Mouse (Mus musculus) forebrain, embryonic 14.5 days (tissue): ENCODE results near the gene Znfx1. TPM values are rescaled to one million over a fixed set of nuclear protein-coding genes. Genes with fewer than 3 reads are reported as not detected.

Source experiments
- ATAC-seq: fragments of 200-750 bp; cut with Nextera tagmentation; 2 replicates; pipeline ENCODE4 v1.8.0; 2017; ENCODE audit warnings: mild to moderate bottlenecking, moderate library complexity
- DNase-seq: peaks from one replicate; pipeline ENCODE4 v3.0.0-alpha.2; 2015; ENCODE audit warnings: low spot score
- H3K27ac ChIP-seq: fragments of 300-500 bp; sonication (generic); 2 replicates; pipeline ENCODE4 v1.5.1; 2014; ENCODE audit warnings: low read depth, mild to moderate bottlenecking, control low read depth, low read length, moderate library complexity
- H3K27me3 ChIP-seq: fragments of 300-500 bp; sonication (generic); replicated peaks from 2 replicates; pipeline ENCODE4 v1.6.1; 2014; ENCODE audit warnings: low read length, control low read depth, mixed read lengths; ENCODE audit not compliant: control insufficient read depth, insufficient read depth
- H3K36me3 ChIP-seq: fragments of 300-500 bp; sonication (generic); 2 replicates; pipeline ENCODE4 v1.6.1; 2014; ENCODE audit warnings: low read length, control low read depth; ENCODE audit not compliant: control insufficient read depth, insufficient read depth
- H3K4me1 ChIP-seq: fragments of 300-500 bp; sonication (generic); 2 replicates; pipeline ENCODE4 v1.6.1; 2014; ENCODE audit warnings: antibody characterized with exemption, low read length, control low read depth; ENCODE audit not compliant: control insufficient read depth, insufficient read depth
- H3K4me2 ChIP-seq: fragments of 300-500 bp; sonication (generic); 2 replicates; pipeline ENCODE4 v1.6.1; 2014; ENCODE audit warnings: mild to moderate bottlenecking, control low read depth, low read length
- H3K4me3 ChIP-seq: fragments of 300-500 bp; sonication (generic); 2 replicates; pipeline ENCODE4 v1.5.1; 2014; ENCODE audit warnings: low read depth, low read length, control low read depth
- H3K9ac ChIP-seq: fragments of 300-500 bp; sonication (generic); 2 replicates; pipeline ENCODE4 v1.6.1; 2014; ENCODE audit warnings: mild to moderate bottlenecking, low read length, control low read depth, moderate library complexity
- H3K9me3 ChIP-seq: fragments of 300-500 bp; sonication (generic); replicated peaks from 2 replicates; pipeline ENCODE4 v1.6.1; 2016; ENCODE audit warnings: low read length, control low read depth, mixed read lengths; ENCODE audit not compliant: control insufficient read depth
- WGBS: fragments of 180-500 bp; shearing (Covaris S2); extraction: QIAGEN DNeasy Blood & Tissue Kit; methylation state at CpG from one replicate; pipeline ENCODE4 v1.1.7; 2014; 5-methylcytosine and 5-hydroxymethylcytosine counted together
- polyA plus RNA-seq: library from polyadenylated mRNA; unstranded; fragments of >200 nt; fragmentation: Nextera tagmentation; extraction: Ambion mirVana; gene quantifications from 2 replicates; pipeline ENCODE4 v1.2.1, GENCODE M21; 2014

Znfx1 gene
- polyA plus RNA-seq, 1 experiment from 2014 or later = 4.9 TPM

GRCm38 (mm10) chr2:167066528-167067516 is 4.0 kb upstream of the Znfx1 start:
- no peak overlapping the region for H3K9ac ChIP-seq
- no peaks in the 10 kb centered on the region for H3K27me3 ChIP-seq
- H3K4me1 ChIP-seq = peaks cover 14% of the 10 kb centered on the region
- H3K27ac ChIP-seq = no peak overlapping the region
- peaks cover 23% of the 10 kb centered on the region for H3K36me3 ChIP-seq
- H3K4me3 ChIP-seq = no peak overlapping the region
- no peaks in the 10 kb centered on the region for H3K9me3 ChIP-seq
- ATAC-seq = no peak
- DNase-seq = no peak
- no peak overlapping the region for H3K4me2 ChIP-seq
- WGBS = 27% methylated on average over 6 of the region's 6 CpGs

- Histone ChIP-seq H3K4me3 (no peak overlapping the region), H3K27ac (no peak overlapping the region), H3K4me1 (peaks cover 20% of the 10 kb centered on the region), H3K4me2 (no peak overlapping the region), H3K9me3 (no peaks in the 10 kb centered on the region), H3K36me3 (peaks cover 23% of the 10 kb centered on the region), H3K27me3 (no peaks in the 10 kb centered on the region), H3K9ac (no peak overlapping the region; the same call in 1 of the 2 replicates)
- no peak for ATAC-seq
- 57% methylated on average over 1 of the region's 1 CpGs for WGBS
- no peak for DNase-seq
These were observed 3.2 kb upstream of the Znfx1 start for GRCm38 (mm10) chr2:167066031-167066430.

GRCm38 (mm10) chr2:167064601-167065295 is 1.9 kb upstream of the Znfx1 start:
- peaks cover 23% of the 10 kb centered on the region for H3K36me3 ChIP-seq
- H3K4me1 ChIP-seq = peaks cover 18% of the 10 kb centered on the region
- H3K27ac ChIP-seq = peak overlapping the region; percentile 5; the same call in 1 of the 2 replicates
- peak overlapping the region; percentile 47 for H3K4me3 ChIP-seq
- H3K27me3 ChIP-seq = no peaks in the 10 kb centered on the region
- peak overlapping the region; percentile 92 for H3K9ac ChIP-seq
- peak overlapping the region; percentile 74 for H3K4me2 ChIP-seq
- no peaks in the 10 kb centered on the region for H3K9me3 ChIP-seq
- DNase-seq (no peak), ATAC-seq (no peak)
- 19% methylated on average over 9 of the region's 9 CpGs for WGBS

GRCm38 (mm10) chr2:167063906-167064496 is 1.2 kb upstream of the Znfx1 start:
- Histone ChIP-seq H3K4me2 (peak overlapping the region; percentile 74), H3K27me3 (no peaks in the 10 kb centered on the region), H3K9ac (peak overlapping the region; percentile 92), H3K4me3 (peak overlapping the region; percentile 47), H3K9me3 (no peaks in the 10 kb centered on the region), H3K36me3 (peaks cover 23% of the 10 kb centered on the region), H3K27ac (peak overlapping the region; percentile 90), H3K4me1 (peaks cover 18% of the 10 kb centered on the region)
- WGBS = 1% methylated on average over 7 of the region's 7 CpGs
- ATAC-seq (no peak), DNase-seq (peak; percentile 65)

- no peaks in the 10 kb centered on the region for H3K27me3 ChIP-seq
- peak overlapping the region; percentile 67 for H3K4me2 ChIP-seq
- ATAC-seq = peak; percentile 90
- peaks cover 18% of the 10 kb centered on the region for H3K4me1 ChIP-seq
- peak overlapping the region; percentile 92 for H3K9ac ChIP-seq
- 0% methylated on average over 33 of the region's 60 CpGs for WGBS
- H3K27ac ChIP-seq = peak overlapping the region; percentile 90
- DNase-seq = peak; percentile 91
- peaks cover 37% of the 10 kb centered on the region for H3K36me3 ChIP-seq
- peak overlapping the region; percentile 47 for H3K4me3 ChIP-seq
- no peaks in the 10 kb centered on the region for H3K9me3 ChIP-seq
These were observed 311 bp downstream of the Znfx1 start for GRCm38 (mm10) chr2:167062497-167062911.

- no peak for DNase-seq
- Histone ChIP-seq H3K27ac (no peak overlapping the region), H3K36me3 (peaks cover 44% of the 10 kb centered on the region), H3K4me3 (peak overlapping the region; percentile 47), H3K4me1 (peaks cover 18% of the 10 kb centered on the region), H3K9me3 (no peaks in the 10 kb centered on the region), H3K27me3 (no peaks in the 10 kb centered on the region), H3K9ac (peak overlapping the region; percentile 92), H3K4me2 (peak overlapping the region; percentile 67)
- ATAC-seq = no peak
- WGBS = 25% methylated on average over 11 of the region's 11 CpGs
These were observed 1.3 kb downstream of the Znfx1 start for GRCm38 (mm10) chr2:167061381-167062034.

- H3K4me1 ChIP-seq = peaks cover 18% of the 10 kb centered on the region
- H3K4me3 ChIP-seq = no peak overlapping the region
- H3K9me3 ChIP-seq = no peaks in the 10 kb centered on the region
- DNase-seq (no peak), ATAC-seq (no peak)
- peaks cover 44% of the 10 kb centered on the region for H3K36me3 ChIP-seq
- H3K4me2 ChIP-seq = no peak overlapping the region; the same call in 1 of the 2 replicates
- no peaks in the 10 kb centered on the region for H3K27me3 ChIP-seq
- H3K9ac ChIP-seq = peak overlapping the region; percentile 10; the same call in 1 of the 2 replicates
- no peak overlapping the region for H3K27ac ChIP-seq
These were observed 2.1 kb downstream of the Znfx1 start for GRCm38 (mm10) chr2:167060761-167061160.

GRCm38 (mm10) chr2:167060360-167060759 is 2.5 kb downstream of the Znfx1 start:
- WGBS = 64% methylated on average over 3 of the region's 3 CpGs
- Histone ChIP-seq H3K4me2 (no peak overlapping the region), H3K27ac (no peak overlapping the region), H3K9ac (peak overlapping the region; percentile 10; the same call in 1 of the 2 replicates), H3K36me3 (peaks cover 44% of the 10 kb centered on the region), H3K4me1 (peaks cover 18% of the 10 kb centered on the region), H3K9me3 (no peaks in the 10 kb centered on the region), H3K4me3 (no peak overlapping the region), H3K27me3 (no peaks in the 10 kb centered on the region)
- no peak for DNase-seq
- no peak for ATAC-seq
